Mouse (Mus musculus) embryonic facial prominence, embryonic 13.5 days (tissue): ENCODE results near the gene Pias4. TPM values are rescaled to one million over a fixed set of nuclear protein-coding genes. Genes with fewer than 3 reads are reported as not detected.
"Not testable (repeated sequence)": the region's sequence is repeated elsewhere in the genome, so short reads cannot be mapped to it uniquely, and the experiment has no call there.

ENCODE experiments used
- ATAC-seq: fragments of 200-750 bp; cut with Nextera tagmentation; 2 replicates; pipeline ENCODE4 v1.8.0; 2017; ENCODE audit warnings: low read depth; ENCODE audit not compliant: insufficient number of reproducible peaks, insufficient read depth, low FRiP score, low TSS enrichment
- H3K27ac ChIP-seq: fragments of 300-500 bp; sonication (generic); 2 replicates; pipeline ENCODE4 v1.5.1; 2015; ENCODE audit warnings: moderate library complexity, mild to moderate bottlenecking, inconsistent platforms
- H3K27me3 ChIP-seq: fragments of 300-500 bp; sonication (generic); 2 replicates; pipeline ENCODE4 v1.6.1; 2015; ENCODE audit warnings: mild to moderate bottlenecking, inconsistent platforms
- H3K36me3 ChIP-seq: fragments of 300-500 bp; sonication (generic); 2 replicates; pipeline ENCODE4 v1.6.1; 2015; ENCODE audit warnings: mild to moderate bottlenecking, inconsistent platforms
- H3K4me1 ChIP-seq: fragments of 300-500 bp; sonication (generic); 2 replicates; pipeline ENCODE4 v1.6.1; 2015; ENCODE audit warnings: inconsistent platforms
- H3K4me2 ChIP-seq: fragments of 300-500 bp; sonication (generic); 2 replicates; pipeline ENCODE4 v1.6.1; 2015; ENCODE audit warnings: moderate library complexity, mild to moderate bottlenecking, inconsistent platforms
- H3K4me3 ChIP-seq: fragments of 300-500 bp; sonication (generic); 2 replicates; pipeline ENCODE4 v1.5.1; 2015; ENCODE audit warnings: mild to moderate bottlenecking, inconsistent platforms
- H3K9ac ChIP-seq: fragments of 300-500 bp; sonication (generic); 2 replicates; pipeline ENCODE4 v1.6.1; 2015; ENCODE audit warnings: mild to moderate bottlenecking, inconsistent platforms
- H3K9me3 ChIP-seq: fragments of 300-500 bp; sonication (generic); 2 replicates; pipeline ENCODE4 v1.6.1; 2016; ENCODE audit warnings: inconsistent platforms
- WGBS: fragments of 180-500 bp; shearing (Covaris S2); methylation state at CpG from one replicate; pipeline ENCODE4 v1.1.7; 2015; ENCODE audit warnings: mixed read lengths; 5-methylcytosine and 5-hydroxymethylcytosine counted together
- polyA plus RNA-seq: library from polyadenylated mRNA; unstranded; fragments of >200 nt; fragmentation: Nextera tagmentation; extraction: Ambion mirVana; gene quantifications from 2 replicates; pipeline ENCODE4 v1.2.1, GENCODE M21; 2015

The Pias4 gene
- polyA plus RNA-seq, 1 experiment from 2014 or later = 60.9 TPM

GRCm38 (mm10) chr10:81177958-81178712, 10.4 kb upstream of the Pias4 start:
- no peaks in the 10 kb centered on the region for H3K9me3 ChIP-seq
- H3K27me3 ChIP-seq = no peaks in the 10 kb centered on the region
- peak overlapping the region; percentile 96 for H3K4me2 ChIP-seq
- H3K9ac ChIP-seq = peak overlapping the region; percentile 99
- peaks cover 64% of the 10 kb centered on the region for H3K4me1 ChIP-seq
- peaks cover 53% of the 10 kb centered on the region for H3K36me3 ChIP-seq
- 71% methylated on average over 14 of the region's 14 CpGs for WGBS
- peak overlapping the region; percentile 96 for H3K4me3 ChIP-seq
- ATAC-seq = no peak
- peak overlapping the region; percentile 44 for H3K27ac ChIP-seq

GRCm38 (mm10) chr10:81177491-81177925, 9.8 kb upstream of the Pias4 start:
- Histone ChIP-seq H3K4me3 (peak overlapping the region; percentile 96), H3K9me3 (no peaks in the 10 kb centered on the region), H3K4me2 (peak overlapping the region; percentile 96), H3K9ac (peak overlapping the region; percentile 99), H3K27me3 (no peaks in the 10 kb centered on the region), H3K27ac (peak overlapping the region; percentile 92), H3K36me3 (peaks cover 53% of the 10 kb centered on the region), H3K4me1 (peaks cover 68% of the 10 kb centered on the region)
- ATAC-seq = no peak
- WGBS = 16% methylated on average over 16 of the region's 16 CpGs

GRCm38 (mm10) chr10:81176466-81177271, 8.9 kb upstream of the Pias4 start, which contains the start of gene Eef2:
TSS of gene Eef2 (plus strand) at chr10:81176631.
- H3K36me3 ChIP-seq = peaks cover 44% of the 10 kb centered on the region
- peak within 1 kb of the TSS; percentile 99 for H3K9ac ChIP-seq
- peak within 1 kb of the TSS; percentile 92 for H3K27ac ChIP-seq
- peak; percentile 80 for ATAC-seq
- H3K4me2 ChIP-seq = peak within 1 kb of the TSS; percentile 96
- no peaks in the 10 kb centered on the region for H3K27me3 ChIP-seq
- no peaks in the 10 kb centered on the region for H3K9me3 ChIP-seq
- peak within 1 kb of the TSS; percentile 96 for H3K4me3 ChIP-seq
- peaks cover 68% of the 10 kb centered on the region for H3K4me1 ChIP-seq
- under 1% methylated on average over 77 of the region's 77 CpGs for WGBS

- Histone ChIP-seq H3K4me3 (peak overlapping the region; percentile 96), H3K36me3 (peaks cover 38% of the 10 kb centered on the region), H3K27ac (peak overlapping the region; percentile 92), H3K9me3 (no peaks in the 10 kb centered on the region), H3K9ac (peak overlapping the region; percentile 33; the same call in 1 of the 2 replicates), H3K4me2 (peak overlapping the region; percentile 96), H3K27me3 (no peaks in the 10 kb centered on the region), H3K4me1 (peaks cover 65% of the 10 kb centered on the region)
- ATAC-seq = no peak
- WGBS = 2% methylated on average over 13 of the region's 13 CpGs
Measured at GRCm38 (mm10) chr10:81175936-81176465, 8.3 kb upstream of the Pias4 start.

- not testable (repeated sequence) for H3K9ac ChIP-seq
- H3K4me3 ChIP-seq = peak overlapping the region; percentile 45
Measured at GRCm38 (mm10) chr10:81175345-81175701, 7.6 kb upstream of the Pias4 start.

GRCm38 (mm10) chr10:81174617-81175344, 7.1 kb upstream of the Pias4 start:
- Histone ChIP-seq H3K4me1 (peaks cover 55% of the 10 kb centered on the region), H3K4me3 (peak overlapping the region; percentile 45)

More at GRCm38 (mm10) chr10:81175345-81175701, 7.6 kb upstream of the Pias4 start:
- Histone ChIP-seq H3K27ac (peak overlapping the region; percentile 92), H3K4me1 (peaks cover 60% of the 10 kb centered on the region), H3K4me2 (peak overlapping the region; percentile 96), H3K36me3 (peaks cover 31% of the 10 kb centered on the region)
- not testable (repeated sequence) for ATAC-seq, H3K9me3 ChIP-seq, H3K27me3 ChIP-seq
- WGBS = 11% methylated on average over 4 of the region's 4 CpGs

GRCm38 (mm10) chr10:81173132-81173531, 5.4 kb upstream of the Pias4 start:
- Histone ChIP-seq H3K36me3 (peaks cover 9% of the 10 kb centered on the region), H3K27me3 (no peaks in the 10 kb centered on the region), H3K27ac (peak overlapping the region; percentile 92), H3K9ac (peak overlapping the region; percentile 62), H3K4me2 (peak overlapping the region; percentile 96), H3K4me3 (0 out of 2 replicates have a peak overlapping the region, but pooled peaks have one; percentile 21), H3K9me3 (no peaks in the 10 kb centered on the region), H3K4me1 (peaks cover 45% of the 10 kb centered on the region)
- ATAC-seq = no peak
- 6% methylated on average over 21 of the region's 21 CpGs for WGBS

More at GRCm38 (mm10) chr10:81174617-81175344, 7.1 kb upstream of the Pias4 start:
- peak; percentile 39; the same call in 1 of the 2 replicates for ATAC-seq
- Histone ChIP-seq H3K4me2 (peak overlapping the region; percentile 96), H3K9ac (peak overlapping the region; percentile 72), H3K9me3 (no peaks in the 10 kb centered on the region), H3K27ac (peak overlapping the region; percentile 92), H3K27me3 (no peaks in the 10 kb centered on the region), H3K36me3 (peaks cover 26% of the 10 kb centered on the region)
- WGBS = under 1% methylated on average over 29 of the region's 29 CpGs

- WGBS = 26% methylated on average over 10 of the region's 14 CpGs
- not testable (repeated sequence) for H3K9me3 ChIP-seq, H3K4me3 ChIP-seq, H3K27me3 ChIP-seq, ATAC-seq
- peaks cover 10% of the 10 kb centered on the region for H3K36me3 ChIP-seq
- H3K4me2 ChIP-seq = peak overlapping the region; percentile 92
- H3K27ac ChIP-seq = peak overlapping the region; percentile 39; the same call in 1 of the 2 replicates
- 0 out of 2 replicates have a peak overlapping the region, but pooled peaks have one; percentile 1 for H3K9ac ChIP-seq
- peaks cover 38% of the 10 kb centered on the region for H3K4me1 ChIP-seq
Measured at GRCm38 (mm10) chr10:81169411-81169900, 1.7 kb upstream of the Pias4 start.

GRCm38 (mm10) chr10:81168521-81169244, 960 bp upstream of the Pias4 start:
- H3K27ac ChIP-seq = peak overlapping the region; percentile 87
- H3K4me3 ChIP-seq = peak overlapping the region; percentile 92
- no peaks in the 10 kb centered on the region for H3K9me3 ChIP-seq
- 3% methylated on average over 29 of the region's 29 CpGs for WGBS
- H3K4me1 ChIP-seq = peaks cover 31% of the 10 kb centered on the region
- ATAC-seq = no peak
- H3K27me3 ChIP-seq = no peaks in the 10 kb centered on the region
- H3K4me2 ChIP-seq = peak overlapping the region; percentile 92
- H3K9ac ChIP-seq = peak overlapping the region; percentile 70
- H3K36me3 ChIP-seq = peaks cover 18% of the 10 kb centered on the region

GRCm38 (mm10) chr10:81168087-81168431, 336 bp upstream of the Pias4 start:
- peaks cover 23% of the 10 kb centered on the region for H3K36me3 ChIP-seq
- peak overlapping the region; percentile 92 for H3K4me2 ChIP-seq
- no peaks in the 10 kb centered on the region for H3K27me3 ChIP-seq
- H3K4me3 ChIP-seq = peak overlapping the region; percentile 92
- H3K27ac ChIP-seq = peak overlapping the region; percentile 87
- peak overlapping the region; percentile 70 for H3K9ac ChIP-seq
- no peaks in the 10 kb centered on the region for H3K9me3 ChIP-seq
- peaks cover 24% of the 10 kb centered on the region for H3K4me1 ChIP-seq
- peak; percentile 40; the same call in 1 of the 2 replicates for ATAC-seq
- WGBS = 6% methylated on average over 5 of the region's 5 CpGs
